Mouse (Mus musculus): ENCODE results near the gene Klhdc4.

DNA sequence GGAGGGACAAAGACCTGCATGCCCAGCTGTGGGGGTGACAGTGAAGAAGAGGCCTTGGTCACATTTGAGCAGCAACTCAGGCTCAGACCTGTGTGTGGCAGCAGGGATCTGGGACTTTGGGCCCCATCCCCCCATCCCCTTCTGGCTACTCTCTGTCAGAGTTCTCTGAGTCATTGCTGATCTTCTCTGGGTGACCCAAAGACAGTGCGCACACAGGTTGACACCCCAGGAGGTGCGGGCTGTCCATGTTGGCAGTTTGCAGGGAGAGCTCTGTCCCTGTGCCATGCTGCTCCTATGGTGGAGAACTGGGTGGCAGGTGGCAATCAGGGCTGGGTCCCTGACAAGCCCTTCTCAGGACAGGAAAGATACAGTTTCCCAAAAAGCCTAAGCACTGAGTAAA is 59.7 kb downstream of the Klhdc4 start:
- TF ChIP-seq POLR2A (IDR thresholded peaks at IDR 0.05; ENCODE audit: borderline replicate concordance, low read depth, low read length) (no peak), CTCF (IDR thresholded peaks at IDR 0.05; ENCODE audit: low read depth, low read length) (no peak)
